Mouse (Mus musculus): ENCODE data around the gene 1700019D03Rik. TPM values are rescaled to one million over a fixed set of nuclear protein-coding genes. Genes with fewer than 3 reads are reported as not detected.

1700019D03Rik gene
- 3.6 and 4.0 TPM in 2 replicates for polyA plus RNA-seq (2015; fragmentation: Nextera tagmentation; extraction: Ambion mirVana)

GRCm38 (mm10) chr1:53020079-53020478 lies at the start of gene 1700019D03Rik:
TSS of gene 1700019D03Rik (minus strand) at chr1:53020179.
- no peak for ATAC-seq (ENCODE audit: low FRiP score, low read depth)
- 47% methylated on average over 5 of the region's 5 CpGs for WGBS
- H3K27ac ChIP-seq: no peak within 1 kb of the TSS
- H3K4me2 ChIP-seq (replicated peaks): no peak within 1 kb of the TSS
- H3K27me3 ChIP-seq: no peaks in the 10 kb centered on the region
- no peaks in the 10 kb centered on the region for H3K36me3 ChIP-seq
- H3K4me1 ChIP-seq: 0 out of 2 replicates have a peak, but pooled peaks cover 3% of the 10 kb centered on the region
- no peak within 1 kb of the TSS for H3K9ac ChIP-seq
- H3K4me3 ChIP-seq: no peak within 1 kb of the TSS
- H3K9me3 ChIP-seq: no peaks in the 10 kb centered on the region

GRCm38 (mm10) chr1:53063921-53064320 lies 43.9 kb upstream of the 1700019D03Rik start:
- no peak overlapping the region for H3K9ac ChIP-seq
- H3K4me3 ChIP-seq: no peak overlapping the region
- H3K9me3 ChIP-seq: no peaks in the 10 kb centered on the region
- no peak overlapping the region for H3K27ac ChIP-seq
- no peaks in the 10 kb centered on the region for H3K27me3 ChIP-seq
- no peaks in the 10 kb centered on the region for H3K36me3 ChIP-seq
- no peak overlapping the region for H3K4me2 ChIP-seq (replicated peaks)
- H3K4me1 ChIP-seq: peaks cover 25% of the 10 kb centered on the region
- no peak for ATAC-seq (ENCODE audit: low FRiP score, low read depth)
- 83% methylated on average over 4 of the region's 4 CpGs for WGBS

- Histone ChIP-seq H3K9me3 (no peaks in the 10 kb centered on the region), H3K27ac (peak overlapping the region; percentile 48; the same call in 1 of the 2 replicates), H3K4me3 (peak overlapping the region; percentile 17), H3K27me3 (no peaks in the 10 kb centered on the region), H3K4me2 (replicated peaks) (peak overlapping the region; percentile 47), H3K9ac (no peak overlapping the region), H3K4me1 (peaks cover 25% of the 10 kb centered on the region), H3K36me3 (no peaks in the 10 kb centered on the region)
- 41% methylated on average over 13 of the region's 13 CpGs for WGBS
- peak; percentile 28; the same call in 1 of the 2 replicates for ATAC-seq (ENCODE audit: low FRiP score, low read depth)
Observed at GRCm38 (mm10) chr1:53061871-53062608, 42.1 kb upstream of the 1700019D03Rik start.

- no peaks in the 10 kb centered on the region for H3K36me3 ChIP-seq
- ATAC-seq (ENCODE audit: low FRiP score, low read depth): no peak
- H3K27ac ChIP-seq: peak within 1 kb of the TSS; percentile 48; the same call in 1 of the 2 replicates
- no peaks in the 10 kb centered on the region for H3K27me3 ChIP-seq
- WGBS: 64% methylated on average over 6 of the region's 6 CpGs
- H3K4me3 ChIP-seq: peak within 1 kb of the TSS; percentile 17
- H3K4me1 ChIP-seq: peaks cover 25% of the 10 kb centered on the region
- H3K4me2 ChIP-seq (replicated peaks): peak within 1 kb of the TSS; percentile 47
- H3K9ac ChIP-seq: no peak within 1 kb of the TSS
- no peaks in the 10 kb centered on the region for H3K9me3 ChIP-seq
Observed at GRCm38 (mm10) chr1:53061340-53061739, 41.4 kb upstream of the 1700019D03Rik start, which contains the start of gene Mstn. TSS of gene Mstn (plus strand) at chr1:53061640.

- Histone ChIP-seq H3K4me3 (no peak overlapping the region), H3K4me2 (replicated peaks) (no peak overlapping the region), H3K9me3 (no peaks in the 10 kb centered on the region), H3K27ac (no peak overlapping the region), H3K36me3 (no peaks in the 10 kb centered on the region), H3K27me3 (no peaks in the 10 kb centered on the region), H3K4me1 (peaks cover 25% of the 10 kb centered on the region), H3K9ac (no peak overlapping the region)
- no peak for ATAC-seq (ENCODE audit: low FRiP score, low read depth)
- 58% methylated on average over 8 of the region's 8 CpGs for WGBS
Observed at GRCm38 (mm10) chr1:53060499-53060898, 40.5 kb upstream of the 1700019D03Rik start.

DNA sequence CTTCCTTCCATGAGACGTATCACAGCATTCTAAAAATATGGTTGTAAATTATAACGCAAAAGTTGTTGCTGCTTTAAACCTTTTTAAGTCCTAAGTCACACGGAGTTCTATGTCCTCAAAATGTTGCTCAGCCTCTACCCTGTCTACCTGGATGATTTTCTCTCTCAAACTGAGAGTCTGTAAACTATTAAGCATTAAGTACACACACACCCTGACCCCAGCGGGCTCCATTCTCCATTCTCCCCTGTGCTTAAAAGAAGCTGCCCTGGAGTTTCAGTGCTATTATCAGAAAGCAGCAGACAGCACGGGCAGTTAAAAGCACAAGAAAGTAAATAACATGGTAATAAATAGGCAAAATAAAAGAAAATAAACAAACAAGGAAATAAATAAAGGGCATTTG lies 39.1 kb upstream of the 1700019D03Rik start:
- ATAC-seq (ENCODE audit: low FRiP score, low read depth): no peak
- no peaks in the 10 kb centered on the region for H3K9me3 ChIP-seq
- H3K4me2 ChIP-seq (replicated peaks): no peak overlapping the region
- no peaks in the 10 kb centered on the region for H3K27me3 ChIP-seq
- H3K4me1 ChIP-seq: peaks cover 25% of the 10 kb centered on the region
- no peaks in the 10 kb centered on the region for H3K36me3 ChIP-seq
- H3K27ac ChIP-seq: no peak overlapping the region
- no peak overlapping the region for H3K4me3 ChIP-seq
- 46% methylated on average over 5 of the region's 5 CpGs for WGBS
- H3K9ac ChIP-seq: no peak overlapping the region

- Histone ChIP-seq H3K4me1 (no peaks in the 10 kb centered on the region), H3K4me3 (no peak overlapping the region), H3K9ac (no peak overlapping the region), H3K27ac (no peak overlapping the region), H3K27me3 (no peaks in the 10 kb centered on the region), H3K4me2 (replicated peaks) (no peak overlapping the region), H3K36me3 (no peaks in the 10 kb centered on the region), H3K9me3 (no peaks in the 10 kb centered on the region)
- peak; percentile 77 for ATAC-seq (ENCODE audit: low FRiP score, low read depth)
- 47% methylated on average over 9 of the region's 9 CpGs for WGBS
Observed at GRCm38 (mm10) chr1:53053087-53054022, 33.4 kb upstream of the 1700019D03Rik start.

DNA sequence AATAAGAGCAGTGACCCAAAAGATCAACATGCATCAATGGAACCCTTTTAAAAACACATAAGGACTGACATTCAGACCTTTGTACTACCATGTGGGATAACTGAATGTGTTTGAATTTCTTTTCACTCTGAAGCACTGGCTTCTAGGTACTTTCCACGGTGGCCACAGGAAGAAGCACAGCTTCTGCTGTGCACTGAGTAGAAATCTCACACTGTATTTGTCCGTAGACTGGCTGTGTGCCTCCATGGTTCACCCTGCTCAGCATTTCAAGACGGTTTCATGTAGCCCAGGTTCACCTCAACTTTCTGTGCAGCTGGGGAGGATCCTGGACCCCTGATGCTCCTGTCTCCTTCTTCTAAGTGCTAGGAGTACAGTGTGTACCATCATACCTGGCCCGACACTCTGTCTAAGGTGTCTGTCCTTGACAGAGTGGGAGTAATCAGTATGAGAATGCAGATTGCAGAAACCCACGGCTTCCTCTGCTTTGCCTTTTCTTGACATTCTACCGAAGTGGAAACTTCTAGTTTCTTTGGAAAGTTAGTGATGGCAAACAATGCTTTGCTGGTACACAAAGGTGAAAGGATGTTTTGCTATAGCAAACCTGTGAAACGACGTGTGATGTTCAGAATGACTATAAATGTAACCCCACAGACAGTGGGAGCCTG lies 29.9 kb upstream of the 1700019D03Rik start:
- no peaks in the 10 kb centered on the region for H3K4me1 ChIP-seq
- H3K36me3 ChIP-seq: no peaks in the 10 kb centered on the region
- H3K4me3 ChIP-seq: no peak overlapping the region
- 83% methylated on average over 8 of the region's 8 CpGs for WGBS
- H3K4me2 ChIP-seq (replicated peaks): no peak overlapping the region
- H3K27me3 ChIP-seq: no peaks in the 10 kb centered on the region
- no peaks in the 10 kb centered on the region for H3K9me3 ChIP-seq
- H3K9ac ChIP-seq: no peak overlapping the region
- no peak overlapping the region for H3K27ac ChIP-seq
- ATAC-seq (ENCODE audit: low FRiP score, low read depth): no peak

DNA sequence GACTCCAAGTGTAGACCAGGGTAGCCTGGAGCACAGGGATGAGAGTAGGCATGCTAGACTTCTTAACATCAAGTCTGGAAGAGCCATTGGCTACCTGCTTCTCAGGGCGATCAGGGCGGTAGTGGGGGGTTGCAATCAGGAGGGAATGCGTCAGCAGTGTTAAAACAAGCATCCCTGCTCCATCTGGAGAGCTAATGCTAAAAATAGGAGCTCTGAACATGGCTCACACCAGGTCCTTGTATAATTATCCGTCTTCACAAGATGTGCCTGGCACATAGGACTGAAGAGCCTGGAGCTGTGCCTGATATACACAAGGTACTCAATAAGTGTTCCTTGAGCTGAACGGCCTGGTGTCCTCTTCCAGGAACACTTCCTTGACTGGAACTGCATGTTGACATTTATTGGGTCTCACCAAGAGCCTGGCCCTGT lies 17.5 kb upstream of the 1700019D03Rik start:
- H3K27ac ChIP-seq: no peak overlapping the region
- no peaks in the 10 kb centered on the region for H3K4me1 ChIP-seq
- H3K4me2 ChIP-seq (replicated peaks): no peak overlapping the region
- ATAC-seq (ENCODE audit: low FRiP score, low read depth): no peak
- no peak overlapping the region for H3K4me3 ChIP-seq
- 0 out of 2 replicates have a peak, but pooled peaks cover 3% of the 10 kb centered on the region for H3K9me3 ChIP-seq
- no peaks in the 10 kb centered on the region for H3K36me3 ChIP-seq
- no peak overlapping the region for H3K9ac ChIP-seq
- WGBS: 86% methylated on average over 5 of the region's 5 CpGs
- H3K27me3 ChIP-seq: no peaks in the 10 kb centered on the region

DNA sequence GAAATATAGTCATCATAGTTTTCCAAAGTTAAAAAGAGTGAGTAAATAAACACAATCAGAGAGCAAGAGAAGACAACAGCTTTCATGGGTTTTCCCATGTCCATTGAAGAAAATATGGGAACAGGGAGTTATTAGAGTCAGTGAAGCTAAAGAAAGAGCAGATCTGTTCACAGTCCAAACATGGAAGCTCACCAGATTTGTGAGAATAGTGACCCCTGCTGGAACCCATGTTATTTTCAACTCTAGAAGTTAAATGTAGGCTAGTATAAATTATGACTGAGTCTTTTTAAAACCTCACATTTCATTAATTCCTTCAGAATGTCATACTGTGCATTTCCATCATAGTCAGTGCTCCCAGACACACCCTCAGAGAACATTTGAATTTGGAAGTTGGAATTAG lies 12.6 kb upstream of the 1700019D03Rik start:
- Histone ChIP-seq H3K4me2 (replicated peaks) (no peak overlapping the region), H3K27ac (no peak overlapping the region)

GRCm38 (mm10) chr1:53018746-53019505 lies 1.1 kb downstream of the 1700019D03Rik start:
- Histone ChIP-seq H3K4me2 (replicated peaks) (no peak overlapping the region), H3K9me3 (no peaks in the 10 kb centered on the region), H3K4me3 (no peak overlapping the region), H3K27ac (no peak overlapping the region), H3K4me1 (0 out of 2 replicates have a peak, but pooled peaks cover 3% of the 10 kb centered on the region), H3K36me3 (no peaks in the 10 kb centered on the region), H3K9ac (no peak overlapping the region), H3K27me3 (no peaks in the 10 kb centered on the region)
- ATAC-seq (ENCODE audit: low FRiP score, low read depth): no peak
- WGBS: 56% methylated on average over 3 of the region's 3 CpGs

More for the DNA sequence above, 12.6 kb upstream of the 1700019D03Rik start:
- Histone ChIP-seq H3K27me3 (no peaks in the 10 kb centered on the region), H3K9me3 (0 out of 2 replicates have a peak, but pooled peaks cover 3% of the 10 kb centered on the region), H3K9ac (no peak overlapping the region), H3K4me3 (no peak overlapping the region), H3K4me1 (no peaks in the 10 kb centered on the region), H3K36me3 (no peaks in the 10 kb centered on the region)
- no peak for ATAC-seq (ENCODE audit: low FRiP score, low read depth)

Measured in limb, embryonic 13.5 days (tissue).